Mouse (Mus musculus) forebrain, embryonic 16.5 days (tissue): ENCODE results near the gene Aars2. TPM values are rescaled to one million over a fixed set of nuclear protein-coding genes. Genes with fewer than 3 reads are reported as not detected.

ENCODE experiments used
- ATAC-seq: fragments of 200-750 bp; cut with Nextera tagmentation; 2 replicates; pipeline ENCODE4 v1.8.0; 2017; ENCODE audit warnings: mild to moderate bottlenecking, moderate library complexity
- H3K27ac ChIP-seq: fragments of 300-500 bp; sonication (generic); 2 replicates; pipeline ENCODE4 v1.5.1; 2014; ENCODE audit warnings: low read length, control low read depth
- H3K27me3 ChIP-seq: fragments of 300-500 bp; sonication (generic); replicated peaks from 2 replicates; pipeline ENCODE4 v1.6.1; 2014; ENCODE audit warnings: low read length; ENCODE audit not compliant: control insufficient read depth, insufficient read depth
- H3K36me3 ChIP-seq: fragments of 300-500 bp; sonication (generic); 2 replicates; pipeline ENCODE4 v1.6.1; 2014; ENCODE audit not compliant: control insufficient read depth, insufficient read depth
- H3K4me1 ChIP-seq: fragments of 300-500 bp; sonication (generic); replicated peaks from 2 replicates; pipeline ENCODE4 v1.6.1; 2014; ENCODE audit warnings: low read length; ENCODE audit not compliant: control insufficient read depth, insufficient read depth
- H3K4me2 ChIP-seq: fragments of 300-500 bp; sonication (generic); 2 replicates; pipeline ENCODE4 v1.6.1; 2014; ENCODE audit warnings: mild to moderate bottlenecking, low read length, control low read depth
- H3K4me3 ChIP-seq: fragments of 300-500 bp; sonication (generic); replicated peaks from 2 replicates; pipeline ENCODE4 v1.5.1; 2014; ENCODE audit warnings: mild to moderate bottlenecking, low read length, control low read depth
- H3K9ac ChIP-seq: fragments of 300-500 bp; sonication (generic); replicated peaks from 2 replicates; pipeline ENCODE4 v1.6.1; 2014; ENCODE audit warnings: low read depth, low read length, control low read depth
- H3K9me3 ChIP-seq: fragments of 300-500 bp; sonication (generic); 2 replicates; pipeline ENCODE4 v1.6.1; 2016; ENCODE audit warnings: low read length; ENCODE audit not compliant: control insufficient read depth
- WGBS: fragments of 180-500 bp; shearing (Covaris S2); extraction: QIAGEN DNeasy Blood & Tissue Kit; methylation state at CpG from one replicate; pipeline ENCODE4 v1.1.7; 2014; 5-methylcytosine and 5-hydroxymethylcytosine counted together
- polyA plus RNA-seq: library from polyadenylated mRNA; unstranded; fragments of >200 nt; fragmentation: Nextera tagmentation; extraction: Ambion mirVana; gene quantifications from 2 replicates; pipeline ENCODE4 v1.2.1, GENCODE M21; 2015

The Aars2 gene
- polyA plus RNA-seq, 1 experiment from 2014 or later: 19.1 TPM

GRCm38 (mm10) chr17:45511757-45512156 is 5.1 kb downstream of the Aars2 start:
- H3K36me3 ChIP-seq: no peaks in the 10 kb centered on the region
- no peak overlapping the region for H3K4me2 ChIP-seq
- peaks cover 6% of the 10 kb centered on the region for H3K4me1 ChIP-seq
- H3K9me3 ChIP-seq: no peaks in the 10 kb centered on the region
- H3K9ac ChIP-seq: no peak overlapping the region
- no peak overlapping the region for H3K4me3 ChIP-seq
- no peaks in the 10 kb centered on the region for H3K27me3 ChIP-seq
- ATAC-seq: no peak
- 92% methylated on average over 4 of the region's 4 CpGs for WGBS
- H3K27ac ChIP-seq: no peak overlapping the region

DNA sequence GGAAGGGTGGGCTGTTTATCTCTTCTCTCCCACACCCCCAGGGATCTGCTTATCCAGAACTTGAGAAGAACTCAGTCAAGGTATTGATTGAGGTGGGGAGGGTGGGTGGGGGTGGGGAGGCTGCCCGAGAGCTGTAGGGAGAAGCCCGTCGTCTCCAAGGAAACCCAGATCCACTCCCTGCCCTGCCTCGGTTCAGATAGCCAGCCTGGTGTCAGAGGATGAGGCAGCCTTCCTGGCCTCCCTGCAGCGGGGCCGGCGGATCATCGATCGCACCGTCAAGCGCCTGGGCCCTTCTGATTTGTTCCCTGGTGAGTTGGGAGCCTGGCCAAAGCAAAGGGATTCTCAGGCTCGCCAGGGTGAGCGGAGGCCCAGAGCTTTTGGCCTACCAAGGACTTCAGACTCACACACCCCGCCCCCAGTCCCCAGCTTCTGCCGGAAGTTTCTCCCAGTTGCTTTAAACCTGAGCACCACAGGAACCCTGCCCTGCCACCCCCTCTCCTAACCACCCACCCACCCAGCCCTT is 8.6 kb downstream of the Aars2 start:
- no peaks in the 10 kb centered on the region for H3K9me3 ChIP-seq
- H3K36me3 ChIP-seq: no peaks in the 10 kb centered on the region
- H3K4me2 ChIP-seq: no peak overlapping the region
- H3K4me3 ChIP-seq: no peak overlapping the region
- no peak overlapping the region for H3K27ac ChIP-seq
- WGBS: 53% methylated on average over 15 of the region's 15 CpGs
- H3K4me1 ChIP-seq: peaks cover 3% of the 10 kb centered on the region; the same call in 1 of the 2 replicates
- ATAC-seq: no peak
- H3K9ac ChIP-seq: no peak overlapping the region
- H3K27me3 ChIP-seq: no peaks in the 10 kb centered on the region

DNA sequence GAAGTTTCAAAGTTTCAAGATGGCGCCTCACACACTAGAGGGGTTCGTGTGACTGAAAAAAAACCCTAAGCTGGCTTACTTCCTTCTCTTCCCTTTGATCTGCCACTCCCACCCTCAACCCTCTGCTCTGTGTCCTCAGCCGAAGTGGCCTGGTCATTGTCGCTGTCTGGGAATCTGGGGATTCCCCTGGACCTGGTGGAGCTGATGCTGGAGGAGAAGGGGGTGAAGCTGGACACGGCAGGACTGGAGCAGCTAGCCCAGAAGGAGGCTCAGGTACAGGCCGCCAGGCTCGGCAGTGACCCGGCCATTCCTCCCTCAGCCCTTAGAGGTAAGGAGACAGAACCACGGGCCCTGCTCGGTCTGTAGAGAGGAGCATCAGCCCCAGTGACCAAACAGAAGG is 9.2 kb downstream of the Aars2 start:
- Histone ChIP-seq H3K4me1 (peaks cover 3% of the 10 kb centered on the region; the same call in 1 of the 2 replicates), H3K4me3 (no peak overlapping the region), H3K27ac (no peak overlapping the region), H3K9ac (no peak overlapping the region), H3K27me3 (no peaks in the 10 kb centered on the region), H3K4me2 (no peak overlapping the region), H3K9me3 (no peaks in the 10 kb centered on the region), H3K36me3 (no peaks in the 10 kb centered on the region)
- 90% methylated on average over 10 of the region's 10 CpGs for WGBS
- no peak for ATAC-seq

GRCm38 (mm10) chr17:45516488-45516887 is 9.8 kb downstream of the Aars2 start:
- Histone ChIP-seq H3K27me3 (no peaks in the 10 kb centered on the region), H3K36me3 (no peaks in the 10 kb centered on the region), H3K27ac (no peak overlapping the region), H3K9me3 (no peaks in the 10 kb centered on the region), H3K4me3 (no peak overlapping the region), H3K9ac (no peak overlapping the region), H3K4me2 (no peak overlapping the region), H3K4me1 (peaks cover 3% of the 10 kb centered on the region; the same call in 1 of the 2 replicates)
- 55% methylated on average over 8 of the region's 8 CpGs for WGBS
- peak; percentile 41 for ATAC-seq

DNA sequence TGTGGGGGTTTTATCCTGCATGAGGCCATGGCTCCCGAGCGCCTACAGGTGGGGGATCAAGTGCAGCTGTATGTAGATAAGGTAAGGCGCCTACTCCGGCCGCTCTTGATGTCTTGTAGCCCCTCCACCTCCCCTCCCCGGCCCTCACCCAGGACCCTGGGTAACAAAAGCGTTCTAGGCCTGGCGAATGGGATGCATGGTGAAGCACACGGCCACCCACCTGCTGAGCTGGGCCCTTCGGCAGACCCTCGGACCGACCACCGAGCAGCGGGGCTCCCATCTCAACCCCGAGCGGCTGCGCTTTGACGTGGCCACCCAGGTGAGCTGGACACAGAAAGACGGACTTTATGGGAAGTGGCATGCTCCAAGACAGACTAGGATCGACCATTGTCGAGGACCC is 10.5 kb downstream of the Aars2 start:
- WGBS: 94% methylated on average over 21 of the region's 21 CpGs
- no peaks in the 10 kb centered on the region for H3K27me3 ChIP-seq
- H3K9ac ChIP-seq: no peak overlapping the region
- ATAC-seq: no peak
- no peaks in the 10 kb centered on the region for H3K9me3 ChIP-seq
- no peak overlapping the region for H3K4me3 ChIP-seq
- no peak overlapping the region for H3K4me2 ChIP-seq
- H3K36me3 ChIP-seq: no peaks in the 10 kb centered on the region
- peaks cover 3% of the 10 kb centered on the region for H3K4me1 ChIP-seq
- no peak overlapping the region for H3K27ac ChIP-seq

DNA sequence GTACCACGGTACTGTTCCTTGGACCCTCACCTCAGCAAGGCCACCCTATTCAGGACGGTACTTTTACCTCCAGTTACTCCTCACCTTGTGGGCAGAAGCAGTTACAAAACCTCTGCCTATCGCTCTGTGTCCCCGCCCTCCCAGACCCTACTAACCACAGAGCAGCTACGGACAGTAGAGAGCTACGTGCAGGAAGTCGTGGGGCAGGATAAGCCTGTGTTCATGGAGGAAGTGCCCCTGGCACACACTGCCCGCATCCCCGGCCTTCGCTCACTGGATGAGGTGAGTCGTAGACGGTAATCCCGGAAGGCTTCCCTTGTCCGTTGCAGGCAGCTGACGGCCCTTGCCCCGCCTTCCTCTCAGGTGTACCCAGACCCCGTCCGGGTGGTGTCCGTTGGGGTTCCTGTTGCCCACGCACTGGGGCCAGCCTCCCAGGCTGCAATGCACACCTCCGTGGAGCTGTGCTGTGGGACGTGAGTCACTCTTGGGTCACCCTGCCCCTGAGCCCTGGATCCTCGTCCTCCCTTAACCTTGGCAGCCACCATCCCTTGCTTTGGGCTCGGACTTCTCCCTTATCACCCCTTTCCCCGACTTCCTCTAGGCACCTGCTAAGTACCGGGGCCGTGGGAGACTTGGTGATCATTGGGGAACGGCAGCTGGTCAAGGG is 11.0 kb downstream of the Aars2 start:
- H3K27ac ChIP-seq: no peak overlapping the region
- 93% methylated on average over 28 of the region's 28 CpGs for WGBS
- H3K36me3 ChIP-seq: no peaks in the 10 kb centered on the region
- H3K27me3 ChIP-seq: no peaks in the 10 kb centered on the region
- H3K9ac ChIP-seq: no peak overlapping the region
- H3K4me2 ChIP-seq: no peak overlapping the region
- H3K4me1 ChIP-seq: peaks cover 9% of the 10 kb centered on the region
- no peak overlapping the region for H3K4me3 ChIP-seq
- no peaks in the 10 kb centered on the region for H3K9me3 ChIP-seq
- ATAC-seq: no peak

DNA sequence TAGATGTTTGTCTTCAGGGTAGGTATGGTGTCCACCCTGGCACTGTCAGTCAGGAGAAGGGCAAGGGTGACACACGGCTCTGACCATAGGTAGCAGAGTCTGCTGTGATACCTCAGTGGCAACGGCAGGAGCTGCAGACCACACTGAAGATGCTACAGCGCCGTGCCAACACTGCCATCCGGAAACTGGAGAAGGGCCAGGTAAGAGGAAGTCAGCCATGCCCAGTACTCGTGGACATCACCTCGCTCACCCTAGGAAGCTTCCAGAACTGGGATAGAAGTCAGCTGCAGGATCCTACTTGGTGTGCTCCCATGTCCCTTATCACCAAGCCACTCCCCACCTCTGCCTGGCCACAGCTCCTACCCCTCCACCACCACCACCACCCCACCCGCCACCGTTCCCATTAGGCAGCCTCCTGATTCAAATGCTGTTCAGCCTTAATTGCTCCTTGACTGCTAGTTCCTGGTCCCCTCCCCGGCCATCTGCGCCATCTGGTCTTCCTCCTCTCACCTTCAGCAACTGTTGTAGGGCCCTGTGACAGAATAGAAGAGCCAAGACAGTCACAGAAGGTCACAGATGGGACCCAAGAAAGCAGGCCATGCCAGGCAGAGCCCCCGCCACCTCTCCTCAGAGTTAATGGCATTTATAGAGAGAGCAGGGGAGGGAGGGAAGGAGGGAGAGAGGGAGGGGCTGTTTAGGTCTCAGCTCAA is 12.3 kb downstream of the Aars2 start:
- H3K9me3 ChIP-seq: no peaks in the 10 kb centered on the region
- no peak overlapping the region for H3K4me2 ChIP-seq
- 70% methylated on average over 12 of the region's 12 CpGs for WGBS
- no peaks in the 10 kb centered on the region for H3K27me3 ChIP-seq
- no peak for ATAC-seq
- no peaks in the 10 kb centered on the region for H3K36me3 ChIP-seq
- H3K4me1 ChIP-seq: peaks cover 17% of the 10 kb centered on the region
- H3K4me3 ChIP-seq: no peak overlapping the region
- no peak overlapping the region for H3K27ac ChIP-seq
- no peak overlapping the region for H3K9ac ChIP-seq

GRCm38 (mm10) chr17:45520136-45520535 is 13.5 kb downstream of the Aars2 start:
- Histone ChIP-seq H3K27ac (no peak overlapping the region), H3K4me2 (no peak overlapping the region), H3K36me3 (no peaks in the 10 kb centered on the region), H3K4me1 (peaks cover 17% of the 10 kb centered on the region), H3K27me3 (no peaks in the 10 kb centered on the region), H3K9me3 (no peaks in the 10 kb centered on the region), H3K4me3 (no peak overlapping the region), H3K9ac (no peak overlapping the region)
- WGBS: 88% methylated on average over 11 of the region's 11 CpGs
- ATAC-seq: no peak

GRCm38 (mm10) chr17:45523263-45523662 is 16.6 kb downstream of the Aars2 start, which contains the start of gene Tcte1:
TSS of gene Tcte1 (plus strand) at chr17:45523434.
- no peaks in the 10 kb centered on the region for H3K36me3 ChIP-seq
- peak; percentile 83 for ATAC-seq
- H3K9me3 ChIP-seq: no peaks in the 10 kb centered on the region
- H3K9ac ChIP-seq: peak within 1 kb of the TSS; percentile 65
- H3K4me1 ChIP-seq: peaks cover 14% of the 10 kb centered on the region
- H3K4me3 ChIP-seq: peak within 1 kb of the TSS; percentile 44
- H3K4me2 ChIP-seq: peak within 1 kb of the TSS; percentile 78
- WGBS: under 1% methylated on average over 21 of the region's 21 CpGs
- H3K27ac ChIP-seq: no peak within 1 kb of the TSS
- H3K27me3 ChIP-seq: no peaks in the 10 kb centered on the region
